Mouse (Mus musculus): ENCODE data around the gene Tomm7. TPM values are rescaled to one million over a fixed set of nuclear protein-coding genes. Genes with fewer than 3 reads are reported as not detected.
A peak's percentile ranks its signal among the peaks of the same experiment; 100 is the strongest.
"Not testable (repeated sequence)": the region's sequence is repeated elsewhere in the genome, so short reads cannot be mapped to it uniquely, and the experiment has no call there.

The Tomm7 gene
- 101 and 111 TPM in 2 replicates for polyA plus RNA-seq (2015; fragmentation: Nextera tagmentation; extraction: Ambion mirVana)

DNA sequence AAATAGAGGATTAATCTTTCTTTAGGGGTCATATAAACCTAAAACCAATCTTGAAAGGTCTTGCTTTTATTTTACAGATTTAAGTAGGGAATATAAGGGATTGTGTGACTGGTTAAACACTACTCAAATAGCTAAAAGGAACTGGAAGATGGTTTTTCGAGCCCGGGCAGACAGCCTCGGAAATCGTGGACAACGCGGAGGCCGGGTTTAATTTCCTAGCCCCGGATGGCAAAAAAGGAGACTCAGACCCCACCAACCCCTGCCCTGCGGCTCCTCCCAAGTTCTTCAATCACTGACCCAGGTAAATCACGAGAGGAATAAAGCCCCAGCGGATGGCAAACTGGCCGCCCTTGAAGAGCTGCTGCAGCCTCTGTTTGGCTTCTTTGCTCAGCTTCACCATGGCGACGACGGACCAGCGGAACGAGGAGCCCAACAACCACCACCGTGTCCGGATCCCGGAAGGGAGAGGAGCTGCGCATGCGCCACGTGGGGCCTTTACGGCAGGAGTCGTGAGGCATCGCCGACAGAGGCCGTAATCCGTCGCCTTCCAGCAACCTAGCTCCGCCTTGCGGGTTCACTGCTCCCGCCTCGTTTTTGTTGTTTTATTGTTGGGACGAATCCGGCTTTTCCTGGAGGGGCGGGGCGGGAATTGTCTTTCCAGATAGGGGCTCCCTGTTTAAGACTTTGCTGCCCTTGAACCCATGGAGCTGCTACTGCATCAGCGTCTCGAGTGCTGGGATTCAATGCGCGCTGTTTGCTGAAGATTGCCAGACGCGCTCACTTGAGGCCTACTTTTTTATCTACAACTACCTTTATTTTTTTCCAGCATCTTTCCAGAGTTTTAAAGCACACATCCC lies at the start of gene Tomm7:
TSS of gene Tomm7 (minus strand) at position 488 of the 857 bp plus-strand sequence.
- Histone ChIP-seq H3K36me3 (peaks cover 10% of the 10 kb centered on the region), H3K4me3 (peak within 1 kb of the TSS; percentile 62), H3K4me1 (peaks cover 21% of the 10 kb centered on the region), H3K27me3 (no peaks in the 10 kb centered on the region), H3K4me2 (replicated peaks) (peak within 1 kb of the TSS; percentile 48), H3K9ac (replicated peaks) (peak within 1 kb of the TSS; percentile 77), H3K9me3 (no peaks in the 10 kb centered on the region), H3K27ac (replicated peaks) (peak within 1 kb of the TSS; percentile 87)
- under 1% methylated on average over 44 of the region's 44 CpGs for WGBS
- ATAC-seq (replicated peaks) = peak; percentile 93

DNA sequence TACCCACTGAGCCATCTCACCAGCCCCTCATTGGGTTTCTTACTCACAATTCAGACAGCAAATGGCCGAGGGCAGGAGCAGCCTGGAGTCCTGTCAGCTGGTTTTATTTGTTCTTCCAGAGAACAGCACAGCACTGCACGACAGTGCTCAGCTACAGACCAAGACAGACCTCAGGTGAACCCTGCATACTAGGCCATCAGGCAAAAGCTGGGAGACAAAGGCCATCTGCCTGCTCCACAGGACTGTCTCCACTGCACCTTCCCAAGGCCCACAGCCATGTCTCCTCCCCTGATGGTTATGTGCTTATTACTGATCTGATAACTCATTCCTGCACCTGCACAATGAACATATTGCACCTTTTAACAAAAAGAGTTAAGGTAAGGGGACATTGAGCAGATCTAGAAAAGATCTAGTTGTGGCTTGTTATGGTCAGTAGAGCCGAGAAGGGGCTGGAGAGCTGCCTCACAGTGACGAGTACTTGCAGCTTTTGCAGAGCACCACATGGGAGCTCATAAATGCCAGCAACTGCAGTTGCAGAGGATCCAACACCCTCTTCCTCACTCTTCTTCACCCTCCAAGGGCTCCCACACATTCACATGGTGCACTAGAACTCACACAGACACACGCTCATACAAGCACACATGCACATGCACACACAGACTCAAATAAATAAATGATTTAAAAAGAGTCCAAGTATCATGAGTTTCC lies 49.3 kb upstream of the Tomm7 start:
- H3K36me3 ChIP-seq = no peaks in the 10 kb centered on the region
- no peaks in the 10 kb centered on the region for H3K9me3 ChIP-seq
- no peak overlapping the region for H3K9ac ChIP-seq (replicated peaks)
- H3K4me2 ChIP-seq (replicated peaks) = no peak overlapping the region
- H3K4me3 ChIP-seq = no peak overlapping the region
- no peak overlapping the region for H3K27ac ChIP-seq (replicated peaks)
- H3K4me1 ChIP-seq = no peaks in the 10 kb centered on the region
- H3K27me3 ChIP-seq = no peaks in the 10 kb centered on the region
- WGBS = 76% methylated on average over 5 of the region's 5 CpGs
- no peak for ATAC-seq (replicated peaks)

DNA sequence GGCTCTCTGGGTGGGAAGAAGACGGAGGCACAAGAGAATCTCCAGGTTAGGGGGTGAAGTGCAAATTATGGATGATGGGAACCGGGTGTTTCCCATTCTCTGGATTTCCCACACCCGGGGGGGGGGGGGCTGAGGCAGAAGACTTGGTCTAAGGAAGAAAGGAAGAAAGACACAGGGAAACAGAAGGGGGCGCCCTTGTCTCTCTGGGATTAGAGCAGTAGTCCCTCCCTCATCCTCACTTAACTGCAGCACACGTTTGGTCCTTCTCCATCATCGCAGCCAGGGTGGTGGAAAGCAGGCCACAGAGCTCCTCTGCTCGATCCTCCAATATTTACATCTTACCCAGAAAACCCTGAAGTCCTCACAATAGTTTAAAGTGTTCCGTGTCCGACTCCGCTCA lies 46.8 kb upstream of the Tomm7 start:
- no peaks in the 10 kb centered on the region for H3K36me3 ChIP-seq
- H3K4me1 ChIP-seq = no peaks in the 10 kb centered on the region
- no peaks in the 10 kb centered on the region for H3K9me3 ChIP-seq
- H3K27ac ChIP-seq (replicated peaks) = no peak overlapping the region
- H3K4me2 ChIP-seq (replicated peaks) = no peak overlapping the region
- 41% methylated on average over 10 of the region's 10 CpGs for WGBS
- H3K9ac ChIP-seq (replicated peaks) = no peak overlapping the region
- no peaks in the 10 kb centered on the region for H3K27me3 ChIP-seq
- peak; percentile 32; the same call in 1 of the 2 replicates for ATAC-seq (replicated peaks)
- no peak overlapping the region for H3K4me3 ChIP-seq

DNA sequence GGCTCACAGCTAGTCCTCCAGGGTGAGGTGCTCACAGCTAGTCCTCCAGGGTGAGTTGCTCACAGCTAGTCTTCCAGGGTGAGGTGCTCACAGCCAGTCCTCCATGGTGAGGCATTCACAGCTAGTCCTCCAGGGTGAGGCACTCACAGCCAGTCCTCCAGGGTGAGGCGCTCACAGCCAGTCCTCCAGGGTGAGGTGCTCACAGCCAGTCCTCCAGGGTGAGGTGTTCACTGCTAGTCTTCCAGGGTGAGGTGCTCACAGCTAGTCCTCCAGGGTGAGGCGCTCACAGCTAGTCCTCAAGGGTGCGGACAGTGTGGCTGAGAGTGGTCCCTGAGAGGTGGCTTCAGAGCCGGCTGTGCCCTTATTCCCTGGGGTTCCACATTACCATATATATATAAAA lies 45.5 kb upstream of the Tomm7 start:
- Histone ChIP-seq H3K4me3 (no peak overlapping the region), H3K27me3 (no peaks in the 10 kb centered on the region), H3K27ac (replicated peaks) (no peak overlapping the region), H3K9me3 (no peaks in the 10 kb centered on the region), H3K4me2 (replicated peaks) (no peak overlapping the region), H3K36me3 (no peaks in the 10 kb centered on the region), H3K4me1 (no peaks in the 10 kb centered on the region), H3K9ac (replicated peaks) (no peak overlapping the region)
- ATAC-seq (replicated peaks) = no peak
- 76% methylated on average over 4 of the region's 4 CpGs for WGBS

DNA sequence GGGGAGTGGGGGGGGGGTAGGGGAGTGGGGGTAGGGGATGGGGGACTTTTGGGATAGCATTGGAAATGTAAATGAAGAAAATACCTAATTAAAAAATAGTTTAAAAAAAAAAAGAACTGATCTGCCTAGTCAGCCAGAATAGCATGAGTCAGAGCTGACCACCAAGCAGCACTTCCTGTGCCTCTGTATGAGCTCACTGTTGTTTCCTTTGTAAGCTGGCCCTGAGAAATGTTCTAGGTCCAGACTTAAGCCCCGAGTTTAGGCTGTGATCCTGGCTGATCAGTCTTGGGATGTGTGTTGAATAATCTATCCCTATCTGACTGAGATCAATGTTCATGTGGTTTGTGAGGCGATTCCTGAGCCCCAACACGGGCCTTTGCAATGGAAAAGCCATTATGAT lies 43.1 kb upstream of the Tomm7 start:
- H3K4me1 ChIP-seq = no peaks in the 10 kb centered on the region
- H3K9ac ChIP-seq (replicated peaks) = no peak overlapping the region
- no peak for ATAC-seq (replicated peaks)
- no peak overlapping the region for H3K27ac ChIP-seq (replicated peaks)
- no peak overlapping the region for H3K4me2 ChIP-seq (replicated peaks)
- H3K9me3 ChIP-seq = no peaks in the 10 kb centered on the region
- no peaks in the 10 kb centered on the region for H3K36me3 ChIP-seq
- no peak overlapping the region for H3K4me3 ChIP-seq
- 84% methylated on average over 3 of the region's 3 CpGs for WGBS
- no peaks in the 10 kb centered on the region for H3K27me3 ChIP-seq

DNA sequence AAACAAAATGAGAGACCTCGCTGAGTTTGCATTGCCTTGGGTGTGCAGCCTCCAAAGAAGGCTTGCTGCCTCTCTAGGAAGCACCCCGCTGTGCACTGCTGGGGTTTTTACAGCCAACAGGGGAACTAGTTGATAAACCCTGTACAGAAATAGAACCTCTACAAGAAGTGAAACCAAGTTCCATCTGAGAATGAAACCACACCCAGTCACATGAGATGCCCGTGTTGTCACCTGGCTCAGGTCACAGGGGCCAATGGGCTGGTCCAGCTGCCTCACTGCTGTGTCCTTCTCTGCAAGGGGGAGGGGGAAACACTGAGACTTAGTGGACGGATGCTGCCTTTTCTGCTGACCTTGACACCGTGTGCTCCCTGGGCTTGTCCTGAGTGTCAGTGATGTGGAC lies 30.5 kb upstream of the Tomm7 start:
- no peak overlapping the region for H3K27ac ChIP-seq (replicated peaks)
- ATAC-seq (replicated peaks) = no peak
- H3K27me3 ChIP-seq = no peaks in the 10 kb centered on the region
- 73% methylated on average over 5 of the region's 5 CpGs for WGBS
- H3K4me2 ChIP-seq (replicated peaks) = no peak overlapping the region
- no peak overlapping the region for H3K9ac ChIP-seq (replicated peaks)
- H3K9me3 ChIP-seq = no peaks in the 10 kb centered on the region
- no peaks in the 10 kb centered on the region for H3K36me3 ChIP-seq
- no peak overlapping the region for H3K4me3 ChIP-seq
- H3K4me1 ChIP-seq = no peaks in the 10 kb centered on the region

DNA sequence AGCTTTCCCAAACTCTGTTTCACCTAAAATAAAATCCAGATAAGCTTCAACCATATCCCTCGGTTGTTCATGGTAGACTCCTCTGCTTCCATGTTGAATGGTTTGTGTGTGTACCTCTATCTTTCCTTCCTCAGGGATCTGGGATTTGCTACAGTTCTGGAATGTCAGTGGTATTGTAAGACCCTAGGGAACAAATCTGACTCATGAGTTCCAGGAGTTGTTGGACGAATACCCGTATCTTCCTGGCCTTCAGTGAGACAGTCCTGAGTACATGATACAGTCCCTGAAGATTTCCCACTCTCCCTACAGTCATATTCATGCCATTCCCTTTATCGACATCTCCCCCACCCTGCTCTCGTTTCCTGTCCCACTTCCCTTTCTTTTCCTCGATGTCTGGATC lies 28.6 kb upstream of the Tomm7 start:
- WGBS = 86% methylated on average over 6 of the region's 6 CpGs
- Histone ChIP-seq H3K36me3 (no peaks in the 10 kb centered on the region), H3K27me3 (no peaks in the 10 kb centered on the region)

DNA sequence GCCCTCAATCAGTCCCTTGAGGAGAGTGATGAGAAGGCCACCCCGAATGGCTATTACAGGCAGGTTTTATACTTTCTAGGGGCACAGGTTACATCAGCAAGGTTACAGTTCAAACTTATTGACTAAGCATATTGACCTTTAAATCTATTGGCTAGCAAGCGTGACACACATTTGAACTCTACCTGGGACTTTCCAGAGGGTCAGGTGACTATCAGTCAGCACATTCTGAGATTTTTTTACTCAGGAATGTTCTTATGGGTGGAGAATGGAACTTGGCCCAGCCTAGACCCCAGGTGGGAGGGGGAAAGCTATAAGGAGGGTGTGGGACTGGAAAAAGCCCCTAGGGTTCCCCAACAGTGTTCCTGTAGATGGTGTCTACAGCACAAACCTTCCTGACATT lies 27.4 kb upstream of the Tomm7 start:
- WGBS = 92% methylated on average over 2 of the region's 2 CpGs
- H3K9ac ChIP-seq (replicated peaks); H3K9me3 ChIP-seq; ATAC-seq (replicated peaks); H3K4me3 ChIP-seq; H3K4me2 ChIP-seq (replicated peaks); H3K4me1 ChIP-seq; H3K27me3 ChIP-seq; H3K27ac ChIP-seq (replicated peaks); H3K36me3 ChIP-seq: not testable (repeated sequence)

More for the DNA sequence above, 28.6 kb upstream of the Tomm7 start:
- ATAC-seq (replicated peaks) = no peak
- Histone ChIP-seq H3K4me2 (replicated peaks) (no peak overlapping the region), H3K9ac (replicated peaks) (no peak overlapping the region), H3K4me1 (no peaks in the 10 kb centered on the region), H3K9me3 (no peaks in the 10 kb centered on the region), H3K27ac (replicated peaks) (no peak overlapping the region), H3K4me3 (no peak overlapping the region)

DNA sequence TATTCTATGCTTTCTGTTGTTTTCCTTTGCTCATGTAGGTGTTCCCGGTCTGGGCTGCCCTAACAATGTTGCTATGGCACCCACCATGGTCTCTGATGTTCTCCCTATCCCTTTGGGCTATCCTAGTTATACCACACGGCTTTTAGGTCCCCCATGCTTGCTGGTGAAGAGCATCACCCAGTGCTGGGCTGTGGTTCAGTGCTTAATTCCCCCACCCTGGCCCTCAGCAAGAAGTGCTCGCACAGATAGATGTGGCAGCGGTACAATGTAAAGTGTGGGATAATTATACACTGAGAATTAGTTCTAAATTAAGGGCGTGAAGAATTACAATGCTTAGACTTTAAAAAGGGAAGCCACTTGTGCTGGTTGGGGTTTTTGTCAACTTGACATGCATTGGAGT lies 22.0 kb upstream of the Tomm7 start:
- Histone ChIP-seq H3K9me3 (no peaks in the 10 kb centered on the region), H3K9ac (replicated peaks) (no peak overlapping the region), H3K36me3 (no peaks in the 10 kb centered on the region), H3K4me1 (no peaks in the 10 kb centered on the region), H3K27ac (replicated peaks) (no peak overlapping the region), H3K4me3 (no peak overlapping the region), H3K4me2 (replicated peaks) (no peak overlapping the region), H3K27me3 (no peaks in the 10 kb centered on the region)
- 79% methylated on average over 5 of the region's 5 CpGs for WGBS
- no peak for ATAC-seq (replicated peaks)

DNA sequence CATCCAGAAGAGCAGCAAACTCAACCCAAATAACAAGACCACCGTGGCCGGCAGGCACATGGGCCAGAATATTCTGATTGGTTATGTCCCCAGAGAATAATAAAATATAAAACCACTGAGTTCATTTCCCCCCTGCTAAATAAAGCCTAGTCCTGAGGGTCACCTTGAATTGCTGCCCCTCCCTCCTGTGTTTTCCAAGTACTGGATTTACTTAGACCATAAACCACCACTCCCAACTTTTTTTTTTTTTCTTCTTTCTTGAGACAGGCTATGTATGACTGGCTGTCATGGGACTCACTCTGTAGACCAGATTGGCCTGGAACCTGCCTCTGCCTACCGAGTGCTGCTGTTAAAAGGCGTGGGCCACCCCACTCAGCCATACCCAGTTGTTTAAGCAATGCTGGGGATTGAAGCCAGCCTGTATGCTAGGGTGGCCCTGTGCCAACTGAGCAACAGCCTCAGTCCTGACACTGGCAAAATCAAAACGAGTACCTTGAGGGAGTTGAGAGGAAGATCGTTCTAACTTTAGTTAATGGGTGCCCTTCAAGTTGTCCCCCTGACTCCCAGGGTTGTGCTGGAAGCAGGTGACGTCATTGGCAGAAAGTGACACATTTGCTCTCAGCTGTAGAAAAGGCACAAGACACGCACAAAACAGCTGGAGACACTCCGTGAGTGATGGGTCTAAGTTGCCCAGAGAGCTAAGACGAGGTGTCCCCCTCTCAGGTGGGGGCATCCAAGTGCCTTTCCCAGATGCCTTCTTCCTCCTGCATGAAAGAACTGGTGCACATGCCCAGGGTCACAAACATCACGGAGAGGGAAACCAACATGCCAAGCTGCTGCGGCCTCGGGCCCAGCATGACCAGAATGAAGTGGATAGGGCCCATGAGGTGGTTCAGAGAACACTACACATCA lies 20.3 kb upstream of the Tomm7 start:
- Histone ChIP-seq H3K9me3 (no peaks in the 10 kb centered on the region), H3K9ac (replicated peaks) (no peak overlapping the region), H3K4me2 (replicated peaks) (no peak overlapping the region), H3K4me3 (no peak overlapping the region), H3K27me3 (no peaks in the 10 kb centered on the region), H3K27ac (replicated peaks) (no peak overlapping the region), H3K36me3 (no peaks in the 10 kb centered on the region), H3K4me1 (no peaks in the 10 kb centered on the region)
- 87% methylated on average over 13 of the region's 13 CpGs for WGBS
- no peak for ATAC-seq (replicated peaks)

DNA sequence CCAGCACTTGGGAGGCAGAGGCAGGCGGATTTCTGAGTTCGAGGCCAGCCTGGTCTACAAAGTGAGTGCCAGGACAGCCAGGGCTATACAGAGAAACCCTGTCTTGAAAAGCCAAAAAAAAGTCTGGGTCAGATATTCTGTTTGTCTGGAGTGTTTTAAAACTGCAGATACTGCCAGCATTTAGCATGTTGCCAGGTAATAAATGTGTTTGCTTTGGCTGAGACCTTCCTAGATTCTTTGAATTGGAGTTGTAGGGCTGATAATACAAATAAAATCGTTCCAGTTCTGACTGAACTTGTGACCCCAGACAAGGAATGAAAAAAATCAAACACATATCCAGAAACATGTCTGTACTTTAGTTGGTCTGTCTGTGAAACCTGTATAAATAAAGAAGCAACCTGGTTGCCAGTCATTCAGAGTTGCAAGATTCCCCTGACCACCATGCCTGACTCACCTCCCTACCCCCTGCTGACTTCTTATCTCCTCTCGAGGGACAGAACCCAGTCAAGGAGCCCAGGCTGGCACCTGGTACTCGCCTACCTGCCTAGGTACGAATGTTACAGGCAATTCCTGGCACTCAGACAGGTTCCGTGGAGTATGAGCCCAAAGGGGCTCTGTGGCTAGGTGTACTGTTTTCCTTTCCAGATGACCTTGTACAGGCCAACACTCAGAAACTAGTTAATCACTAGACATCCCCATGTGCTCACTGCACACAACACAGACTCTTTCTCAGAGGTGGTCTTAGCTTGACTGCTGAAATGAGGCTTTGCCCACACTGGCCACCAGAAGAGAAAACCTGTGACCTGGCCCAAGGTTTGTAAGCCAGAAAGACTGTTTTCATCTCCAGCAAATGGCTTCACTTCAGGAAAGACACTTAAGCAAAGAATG lies 19.4 kb upstream of the Tomm7 start:
- no peak overlapping the region for H3K27ac ChIP-seq (replicated peaks)
- no peaks in the 10 kb centered on the region for H3K4me1 ChIP-seq
- no peaks in the 10 kb centered on the region for H3K27me3 ChIP-seq
- H3K9me3 ChIP-seq = no peaks in the 10 kb centered on the region
- H3K4me3 ChIP-seq = no peak overlapping the region
- no peak overlapping the region for H3K9ac ChIP-seq (replicated peaks)
- peaks cover under 1% of the 10 kb centered on the region; the same call in 1 of the 2 replicates for H3K36me3 ChIP-seq
- ATAC-seq (replicated peaks) = no peak
- no peak overlapping the region for H3K4me2 ChIP-seq (replicated peaks)
- WGBS = 81% methylated on average over 7 of the region's 7 CpGs
